Mouse (Mus musculus) adrenal gland, postnatal 4 days (tissue): Measurements from ENCODE around the gene Phlda2. TPM values are rescaled to one million over a fixed set of nuclear protein-coding genes. Genes with fewer than 3 reads are reported as not detected.
A peak's percentile ranks its signal among the peaks of the same experiment; 100 is the strongest.
"Not testable (repeated sequence)": the region's sequence is repeated elsewhere in the genome, so short reads cannot be mapped to it uniquely, and the experiment has no call there.

ENCODE experiments used
- DNase-seq, 2 experiments: peaks; one replicate each; pipeline ENCODE4 v3.0.0; 2021 to 2022; ENCODE audit warnings: low spot score in 2 of 2, mixed read lengths in 2 of 2
- long read RNA-seq, 2 experiments: library from polyadenylated mRNA; stranded (forward); transcript quantifications; one replicate each; pipeline ENCODE4 v2.0.0; 2021
- total RNA-seq, 2 experiments: library from RNA; stranded (reverse); gene quantifications; 2 replicates each; pipeline ENCODE4 v1.2.3; 2021

The Phlda2 gene
- total RNA-seq, result 1 to 10 TPM; 2.9 to 5.6 TPM
- long read RNA-seq, experiment 1, transcript Phlda2-201 (2 exons, 757 nt), result major isoform, 5 of 5 reads
- long read RNA-seq, experiment 1, partial matches to known transcripts, result 0 of 5 reads
- long read RNA-seq, experiment 1, other reads (novel, unspliced or antisense), result 0 of 5 reads
- long read RNA-seq, experiment 2, partial matches to known transcripts, result 0 of 3 reads
- long read RNA-seq, experiment 2, other reads (novel, unspliced or antisense), result 0 of 3 reads

DNA sequence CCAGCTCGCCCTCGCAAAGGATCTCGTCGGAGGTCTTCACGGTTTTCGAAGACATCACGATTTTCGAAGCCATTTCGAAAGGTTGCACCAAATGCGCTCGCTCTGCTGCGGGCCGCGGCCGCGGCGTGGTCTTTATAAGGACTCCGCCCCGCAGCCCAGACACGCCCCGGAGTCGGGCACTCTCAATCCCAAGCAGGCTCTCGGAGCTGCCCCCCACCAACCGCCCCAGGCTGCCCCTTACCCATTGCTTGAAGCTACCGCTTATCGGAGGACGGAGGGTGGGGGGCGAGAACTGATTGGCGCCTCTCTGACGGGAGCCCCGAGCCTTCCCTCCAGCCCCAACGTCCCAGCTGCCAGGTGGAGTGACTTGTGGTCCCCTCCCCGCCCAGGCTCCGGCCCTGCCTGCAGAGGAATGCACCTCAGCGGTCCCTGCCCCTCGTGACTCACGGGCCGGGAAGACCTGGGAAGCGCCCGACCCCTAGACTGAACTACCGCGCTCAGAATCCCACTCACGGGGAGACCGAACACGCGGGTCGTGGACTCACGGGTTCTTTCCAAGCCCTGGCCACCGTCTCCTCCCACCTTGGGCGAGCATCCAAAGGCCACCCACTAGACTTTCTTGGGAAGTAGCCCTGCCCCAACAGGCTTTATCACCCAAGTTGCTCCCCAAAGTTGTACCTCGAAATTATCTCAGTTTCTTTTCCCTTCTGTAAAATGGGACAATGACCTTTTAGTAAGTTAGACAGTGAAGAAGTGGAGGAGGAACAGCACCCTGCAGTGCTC, at the start of gene Phlda2:
Gene Phlda2, minus strand, starts transcription at position 733 of the 783 bp plus-strand sequence.
- DNase-seq, result no peak

- no peak for DNase-seq
Measured at GRCm38 (mm10) chr7:143549588-143550220, 46.8 kb upstream of the Phlda2 start.

- peak; percentile 95 to 98 for DNase-seq
Measured at GRCm38 (mm10) chr7:143548976-143549457, 46.1 kb upstream of the Phlda2 start, which contains the start of gene Nap1l4. Gene Nap1l4, minus strand, starts transcription at chr7:143549106.

DNA sequence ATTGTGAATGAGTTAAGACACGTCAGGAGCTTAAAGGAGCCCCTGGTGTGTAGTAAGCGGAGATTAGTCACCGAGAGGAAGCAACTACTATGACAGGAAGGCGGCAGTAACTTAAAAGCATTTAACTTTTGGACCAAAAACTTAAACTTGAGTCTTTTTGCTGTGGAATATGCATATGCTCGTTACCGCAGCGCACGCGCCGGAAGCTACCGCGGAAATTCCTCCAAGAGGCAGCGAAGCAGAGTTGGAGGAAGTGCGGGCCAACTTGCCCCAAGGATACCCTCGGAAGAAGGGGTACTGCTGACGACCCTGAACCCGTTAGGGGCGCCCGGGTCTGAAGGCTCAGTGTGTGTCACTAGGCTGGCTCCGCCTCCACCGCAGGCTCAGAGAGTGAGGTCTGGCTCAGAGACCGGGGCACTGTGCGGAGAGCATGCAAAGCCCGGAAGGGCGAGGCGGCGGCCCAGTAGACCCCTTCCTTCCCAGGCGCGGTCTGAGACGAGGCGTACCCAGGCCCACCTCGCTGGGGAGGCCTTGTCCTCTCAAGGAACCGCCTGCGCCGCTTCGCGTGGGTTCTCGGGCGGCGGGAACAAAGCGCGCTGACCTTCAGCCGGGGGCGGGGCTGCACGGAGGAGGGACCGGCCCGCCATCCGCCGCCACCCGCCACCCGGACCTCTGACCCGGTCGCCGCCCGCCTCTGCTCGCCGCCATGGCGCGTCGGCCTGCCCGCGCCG, 45.4 kb upstream of the Phlda2 start:
- DNase-seq, result peak; percentile 68 to 73

DNA sequence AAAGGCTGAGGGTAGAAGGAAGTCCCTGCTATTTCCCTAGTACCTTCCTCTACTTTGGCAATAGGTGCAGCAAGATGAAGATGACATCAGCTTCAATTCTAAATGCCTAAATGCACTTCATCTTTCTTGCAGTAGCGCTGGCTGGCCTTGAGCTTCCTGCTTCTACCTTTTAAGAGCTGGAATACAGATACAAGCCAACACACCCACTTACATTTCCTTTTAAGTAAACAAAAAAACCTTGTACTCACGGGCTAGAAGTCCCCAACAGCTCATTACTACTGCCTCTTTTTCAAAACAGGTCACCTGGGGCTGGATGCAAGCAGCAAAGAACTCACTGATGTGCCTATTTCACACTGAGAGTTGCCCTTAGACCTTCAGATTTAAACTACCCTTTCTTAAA, 43.6 kb upstream of the Phlda2 start:
- DNase-seq, result no peak

DNA sequence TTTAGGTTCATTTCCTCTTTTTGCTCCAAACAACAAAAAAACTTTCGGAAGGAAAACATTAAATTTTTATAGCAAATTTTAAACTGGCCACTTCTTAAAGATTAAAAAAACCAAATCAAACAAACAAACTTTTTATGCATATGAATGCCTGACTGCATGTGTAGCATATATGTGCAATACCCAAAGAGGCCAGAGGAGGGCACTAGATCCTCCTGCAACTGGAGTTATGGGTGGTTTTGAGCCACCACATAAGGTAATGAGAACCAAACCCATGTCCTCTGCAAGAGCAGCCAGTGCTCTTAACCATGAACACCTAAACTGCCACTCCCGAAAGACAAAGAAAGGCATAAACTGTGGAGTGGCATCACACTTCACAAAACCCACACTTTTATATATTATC, 41.4 kb upstream of the Phlda2 start:
- DNase-seq, result no peak

DNA sequence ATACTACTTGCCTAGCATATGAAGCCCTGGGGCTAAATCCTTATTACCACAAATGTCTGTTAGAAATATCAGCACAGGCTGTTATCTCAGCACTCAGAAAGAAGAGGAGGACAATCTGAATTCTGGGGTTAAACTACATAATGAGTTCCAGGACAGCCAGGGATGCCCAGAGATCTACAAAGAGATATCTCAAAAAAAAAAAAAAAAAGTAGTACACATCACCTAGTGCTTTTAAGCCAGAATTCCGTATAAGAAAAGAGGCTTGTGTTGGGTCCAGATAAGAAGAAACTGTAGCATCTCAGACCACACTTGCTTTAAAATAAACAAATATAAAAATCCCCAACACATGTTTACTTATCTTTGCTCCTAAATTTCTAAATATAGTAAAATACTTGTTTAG, 35.7 kb upstream of the Phlda2 start:
- DNase-seq, result no peak

GRCm38 (mm10) chr7:143538229-143538628, 35.3 kb upstream of the Phlda2 start:
- DNase-seq, result not testable (repeated sequence)

DNA sequence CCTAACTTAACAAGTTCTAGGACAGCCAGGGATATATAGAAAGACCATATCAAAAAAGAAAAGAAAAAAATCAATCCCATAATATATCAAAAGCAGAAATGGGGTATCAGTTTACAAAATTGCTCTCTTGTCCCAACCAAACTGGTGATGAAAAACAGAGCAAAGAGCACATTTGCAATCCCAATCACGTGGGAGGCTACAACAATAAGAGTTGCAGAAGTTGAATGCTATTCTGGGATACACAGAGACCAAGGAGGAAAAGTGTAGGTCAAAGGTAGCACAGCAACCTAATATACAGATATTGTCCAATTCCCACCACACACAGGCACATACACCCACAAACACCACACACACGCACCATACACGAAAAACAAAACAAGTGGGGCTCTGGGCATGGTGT, 33.3 kb upstream of the Phlda2 start:
- DNase-seq, result no peak

DNA sequence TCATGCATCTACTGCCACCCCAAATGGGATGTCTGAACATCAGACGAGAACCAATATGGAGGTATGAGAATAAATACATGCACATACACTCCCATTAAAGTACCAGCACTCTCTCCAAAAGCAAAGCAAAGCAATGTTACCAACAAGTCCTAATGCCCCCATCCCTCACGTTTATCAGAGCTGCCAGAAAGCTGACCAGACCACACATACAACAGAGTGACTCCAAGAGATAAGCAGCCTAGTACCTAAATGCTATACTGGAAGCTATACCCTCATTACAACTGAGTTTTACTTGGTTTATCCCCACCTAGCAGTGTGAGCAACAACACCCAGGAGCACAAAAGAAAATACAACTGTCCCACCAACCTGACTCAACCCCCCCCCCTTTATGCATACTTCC, 30.3 kb upstream of the Phlda2 start:
- DNase-seq, result no peak

GRCm38 (mm10) chr7:143532410-143532809, 29.5 kb upstream of the Phlda2 start:
- DNase-seq, result no peak

- DNase-seq, result no peak
Measured at GRCm38 (mm10) chr7:143519333-143519732, 16.4 kb upstream of the Phlda2 start.

- DNase-seq, result no peak
Measured at GRCm38 (mm10) chr7:143514416-143514768, 11.4 kb upstream of the Phlda2 start.

DNA sequence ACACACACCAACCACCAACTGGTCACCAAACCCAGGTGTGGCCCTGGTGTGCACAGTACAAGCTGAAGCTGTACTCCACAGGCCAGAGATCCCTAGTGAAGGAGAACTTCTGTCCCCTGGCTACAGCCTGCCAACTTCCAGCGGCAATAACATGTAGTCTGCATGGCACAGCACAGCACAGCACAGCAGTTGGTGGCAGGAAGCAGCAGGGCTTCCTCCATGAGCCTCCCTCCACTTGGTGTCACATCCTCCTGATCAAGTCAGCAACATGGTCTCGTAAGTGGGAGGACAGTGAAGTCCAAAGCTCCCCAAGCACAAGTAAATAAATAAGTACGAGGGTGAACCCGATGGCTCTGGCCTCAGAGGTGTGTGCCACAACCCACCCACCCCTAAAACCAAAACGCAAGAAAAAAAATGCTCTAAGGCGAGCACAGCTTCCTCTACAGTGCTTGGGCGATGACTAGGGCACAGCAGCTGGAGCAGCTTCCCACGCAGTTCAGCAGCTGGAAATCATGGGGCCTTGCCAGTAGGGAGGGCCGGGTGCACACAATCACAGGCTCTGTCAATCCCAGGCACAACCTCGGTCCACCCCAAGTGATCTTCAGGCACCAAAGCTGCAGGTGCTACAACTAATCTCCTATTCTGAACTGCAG, 10.9 kb upstream of the Phlda2 start:
- no peak for DNase-seq

GRCm38 (mm10) chr7:143511335-143511712, 8.4 kb upstream of the Phlda2 start:
- no peak for DNase-seq

GRCm38 (mm10) chr7:143510593-143511334, 7.8 kb upstream of the Phlda2 start:
- DNase-seq, result no peak

DNA sequence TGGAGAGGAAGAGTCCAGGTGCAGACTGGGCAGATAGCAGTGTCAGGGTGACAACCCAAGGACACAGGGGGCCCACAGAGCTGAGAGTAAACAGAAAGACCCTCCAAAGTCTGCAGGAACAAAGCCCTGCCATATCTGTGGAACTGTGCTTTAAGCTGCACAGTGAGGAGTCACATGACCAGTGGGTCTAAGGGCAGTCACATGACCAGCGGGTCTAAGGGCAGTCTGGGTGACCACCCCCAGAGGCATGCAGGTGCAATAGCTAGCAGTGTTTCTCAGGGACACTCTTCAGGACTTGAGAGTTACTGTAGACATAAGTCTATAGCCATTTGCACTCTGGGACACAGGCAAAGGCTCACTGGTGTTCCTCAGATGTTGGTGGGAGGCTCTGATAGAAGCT, 6.6 kb upstream of the Phlda2 start:
- DNase-seq, result no peak

GRCm38 (mm10) chr7:143506675-143507074, 3.7 kb upstream of the Phlda2 start:
- no peak for DNase-seq

GRCm38 (mm10) chr7:143506271-143506670, 3.3 kb upstream of the Phlda2 start:
- no peak for DNase-seq

DNA sequence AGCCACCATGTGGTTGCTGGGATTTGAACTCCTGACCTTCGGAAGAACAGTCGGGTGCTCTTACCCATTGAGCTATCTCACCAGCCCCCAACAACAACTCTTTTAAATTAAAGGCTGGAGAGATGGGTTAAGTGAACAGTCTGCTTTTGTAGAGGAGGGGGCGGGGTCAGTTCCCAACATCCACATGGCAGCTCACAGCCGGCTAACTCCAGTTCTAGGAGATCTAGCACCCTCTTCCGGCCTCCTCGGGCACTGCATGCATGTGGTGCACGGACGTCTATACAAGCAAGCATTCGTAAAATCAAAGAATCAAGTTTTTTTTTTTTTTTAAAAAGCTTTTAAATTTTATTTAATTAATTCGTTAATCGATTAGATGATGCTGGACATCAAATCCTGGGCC, 2.9 kb upstream of the Phlda2 start:
- DNase-seq, result peak; percentile 44 to 58
